Mouse (Mus musculus) liver, embryonic 16.5 days (tissue): ENCODE measurements around the gene Tubgcp2. TPM values are rescaled to one million over a fixed set of nuclear protein-coding genes. Genes with fewer than 3 reads are reported as not detected.

Experiments used
- ATAC-seq: fragments of 200-750 bp; cut with Nextera tagmentation; 2 replicates; pipeline ENCODE4 v1.8.0; 2017; ENCODE audit warnings: low read depth, mild to moderate bottlenecking, moderate number of reproducible peaks, moderate library complexity
- H3K27ac ChIP-seq: fragments of 300-500 bp; sonication (generic); 2 replicates; pipeline ENCODE4 v1.5.1; 2014; ENCODE audit warnings: mild to moderate bottlenecking, low read length
- H3K27me3 ChIP-seq: fragments of 300-500 bp; sonication (generic); 2 replicates; pipeline ENCODE4 v1.6.1; 2014; ENCODE audit warnings: low read depth, low read length, mixed read lengths; ENCODE audit not compliant: control insufficient read depth, insufficient read depth
- H3K36me3 ChIP-seq: fragments of 300-500 bp; sonication (generic); 2 replicates; pipeline ENCODE4 v1.6.1; 2014; ENCODE audit warnings: mild to moderate bottlenecking; ENCODE audit not compliant: control insufficient read depth, insufficient read depth
- H3K4me1 ChIP-seq: fragments of 300-500 bp; sonication (generic); 2 replicates; pipeline ENCODE4 v1.6.1; 2014; ENCODE audit warnings: low read depth, low read length, mixed read lengths; ENCODE audit not compliant: control insufficient read depth
- H3K4me2 ChIP-seq: fragments of 300-500 bp; sonication (generic); 2 replicates; pipeline ENCODE4 v1.6.1; 2014; ENCODE audit warnings: low read depth, low read length, mixed read lengths
- H3K4me3 ChIP-seq: fragments of 300-500 bp; sonication (generic); 2 replicates; pipeline ENCODE4 v1.5.1; 2014; ENCODE audit warnings: low read depth, mild to moderate bottlenecking, low read length
- H3K9ac ChIP-seq: fragments of 300-500 bp; sonication (generic); 2 replicates; pipeline ENCODE4 v1.6.1; 2014; ENCODE audit warnings: low read depth, low read length
- H3K9me3 ChIP-seq: fragments of 300-500 bp; sonication (generic); replicated peaks from 2 replicates; pipeline ENCODE4 v1.6.1; 2016; ENCODE audit warnings: low read length; ENCODE audit not compliant: control insufficient read depth
- WGBS: fragments of 180-500 bp; shearing (Covaris S2); extraction: QIAGEN DNeasy Blood & Tissue Kit; methylation state at CpG from one replicate; pipeline ENCODE4 v1.1.7; 2014; ENCODE audit not compliant: insufficient replicate concordance; 5-methylcytosine and 5-hydroxymethylcytosine counted together
- polyA plus RNA-seq: library from polyadenylated mRNA; unstranded; fragments of >200 nt; fragmentation: Nextera tagmentation; extraction: Ambion mirVana; gene quantifications from 2 replicates; pipeline ENCODE4 v1.2.1, GENCODE M21; 2015

Gene Tubgcp2
- polyA plus RNA-seq = 22.2 and 23.3 TPM in 2 replicates

DNA sequence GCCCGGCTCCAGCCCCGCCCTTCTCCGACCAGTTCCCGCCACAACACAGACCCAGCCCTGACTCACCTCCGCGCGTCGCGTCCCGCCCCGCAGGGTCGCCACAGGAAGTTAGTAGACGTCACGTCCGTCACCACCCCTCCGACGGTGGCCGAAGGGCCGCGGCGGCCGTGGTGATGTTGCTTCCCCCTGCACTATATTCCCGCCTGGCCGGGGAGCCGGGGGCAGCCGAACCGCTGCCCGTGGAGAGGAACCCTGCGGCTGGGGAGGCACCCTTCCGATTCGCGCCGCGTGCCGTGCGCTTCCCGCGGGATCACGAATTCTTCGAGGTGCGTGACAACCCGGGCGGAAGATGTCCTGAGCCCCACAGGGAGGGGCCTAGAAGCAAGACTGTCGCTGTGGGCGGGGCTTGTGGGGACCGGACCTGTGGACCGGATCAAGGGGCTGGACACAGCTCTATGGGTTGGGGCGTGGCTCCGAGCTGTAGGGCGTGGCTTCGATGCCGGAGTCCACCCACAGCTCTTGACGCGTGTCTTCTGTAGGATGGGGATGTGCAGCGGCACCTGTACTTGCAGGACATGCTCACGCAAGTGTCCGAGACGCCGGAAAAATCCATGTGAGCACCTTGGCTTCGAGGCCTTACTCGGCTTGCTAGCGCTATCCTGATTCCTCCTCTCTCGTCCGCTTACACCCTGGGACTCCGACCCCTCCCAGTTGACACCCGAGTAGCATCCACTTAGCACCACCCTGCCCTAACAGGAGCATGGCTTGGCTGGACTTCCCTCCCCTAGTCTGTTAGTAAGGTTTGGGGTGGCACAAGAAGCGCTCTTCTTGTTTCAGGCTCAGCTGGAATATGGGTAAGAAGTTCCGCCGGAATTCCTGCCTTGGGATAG lies at the start of gene Tubgcp2, which contains the start of gene Zfp511:
TSS of gene Tubgcp2 (minus strand) at position 389 of the 890 bp plus-strand sequence.
TSS of gene Zfp511 (plus strand) at position 111 of the 890 bp plus-strand sequence.
- 2% methylated on average over 69 of the region's 69 CpGs for WGBS
- peak within 1 kb of the TSS; percentile 88 for H3K9ac ChIP-seq
- H3K4me3 ChIP-seq = peak within 1 kb of the TSS; percentile 89
- H3K27ac ChIP-seq = peak within 1 kb of the TSS; percentile 88
- H3K4me1 ChIP-seq = peaks cover 11% of the 10 kb centered on the region
- no peaks in the 10 kb centered on the region for H3K9me3 ChIP-seq
- H3K4me2 ChIP-seq = peak within 1 kb of the TSS; percentile 92
- H3K27me3 ChIP-seq = no peaks in the 10 kb centered on the region
- peaks cover 12% of the 10 kb centered on the region for H3K36me3 ChIP-seq
- ATAC-seq = peak; percentile 98

DNA sequence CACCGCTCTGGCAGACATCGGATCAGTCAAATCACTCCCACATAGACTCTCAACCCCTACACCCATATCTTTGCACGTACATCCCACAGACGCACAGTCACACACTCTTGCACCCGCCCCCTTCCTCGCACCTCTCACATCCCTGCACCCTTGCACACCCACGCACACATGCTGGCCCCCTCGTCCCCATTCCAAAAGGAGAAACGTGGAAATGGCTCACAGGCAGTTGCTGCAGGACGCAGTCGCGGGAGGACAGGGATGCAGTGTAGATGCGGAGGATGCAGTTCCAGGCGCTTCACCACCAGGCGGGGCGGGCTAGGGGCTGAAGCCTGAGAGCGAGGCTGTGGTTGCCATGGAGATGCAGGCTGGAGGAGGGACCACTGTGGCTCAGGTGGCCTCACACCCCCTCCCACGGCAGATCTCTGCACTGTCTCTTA lies 45.8 kb upstream of the Tubgcp2 start, which contains the start of gene Caly:
TSS of gene Caly (minus strand) at position 307 of the 437 bp plus-strand sequence.
- no peak for ATAC-seq
- 9% methylated on average over 18 of the region's 18 CpGs for WGBS

DNA sequence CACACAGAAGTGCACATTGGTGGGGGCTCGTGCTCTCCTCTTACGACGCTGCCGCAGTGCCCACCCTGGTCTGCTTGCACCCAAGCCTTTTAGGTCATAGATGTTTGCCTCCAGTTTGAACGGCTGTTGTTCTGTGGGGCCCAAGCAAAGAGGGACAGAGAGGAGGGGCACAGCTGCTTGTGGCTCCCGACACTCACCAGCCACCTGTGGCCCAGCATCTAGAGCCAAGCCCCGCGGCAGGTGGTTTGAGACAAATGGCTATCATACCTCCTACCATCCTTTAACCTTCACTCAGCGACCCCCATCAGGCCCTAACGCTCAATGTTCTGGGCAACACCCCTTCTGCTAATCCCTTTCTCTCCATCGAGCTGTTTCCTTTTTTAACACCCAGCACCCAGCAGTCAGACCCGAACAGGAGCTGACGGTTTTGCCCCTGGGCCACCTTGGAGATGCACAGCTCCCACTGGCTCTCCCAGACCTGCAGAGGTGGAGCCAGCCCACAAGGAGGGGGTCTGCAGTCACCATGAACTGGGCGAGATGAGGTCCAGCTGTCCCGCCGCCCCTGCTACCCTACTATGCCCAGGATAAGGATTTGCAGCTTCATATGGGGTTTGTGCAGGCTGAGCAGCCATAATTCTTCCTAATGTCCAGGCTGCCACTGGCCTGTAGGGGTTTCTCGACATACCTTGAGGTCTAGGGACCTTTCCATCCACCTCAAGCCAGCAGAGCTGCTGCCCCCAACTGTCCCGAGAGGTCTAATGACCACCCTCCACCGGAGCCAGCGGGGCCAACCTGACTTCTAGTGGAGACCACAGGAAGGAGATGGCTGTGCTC lies 45.2 kb upstream of the Tubgcp2 start:
- 20% methylated on average over 20 of the region's 20 CpGs for WGBS
- no peak for ATAC-seq

More for the DNA sequence above, 45.8 kb upstream of the Tubgcp2 start, which contains the start of gene Caly:
- Histone ChIP-seq H3K4me3 (no peak within 1 kb of the TSS), H3K27me3 (peaks cover 31% of the 10 kb centered on the region), H3K36me3 (no peaks in the 10 kb centered on the region), H3K9me3 (no peaks in the 10 kb centered on the region), H3K4me1 (no peaks in the 10 kb centered on the region), H3K27ac (no peak within 1 kb of the TSS), H3K4me2 (no peak within 1 kb of the TSS), H3K9ac (no peak within 1 kb of the TSS)

DNA sequence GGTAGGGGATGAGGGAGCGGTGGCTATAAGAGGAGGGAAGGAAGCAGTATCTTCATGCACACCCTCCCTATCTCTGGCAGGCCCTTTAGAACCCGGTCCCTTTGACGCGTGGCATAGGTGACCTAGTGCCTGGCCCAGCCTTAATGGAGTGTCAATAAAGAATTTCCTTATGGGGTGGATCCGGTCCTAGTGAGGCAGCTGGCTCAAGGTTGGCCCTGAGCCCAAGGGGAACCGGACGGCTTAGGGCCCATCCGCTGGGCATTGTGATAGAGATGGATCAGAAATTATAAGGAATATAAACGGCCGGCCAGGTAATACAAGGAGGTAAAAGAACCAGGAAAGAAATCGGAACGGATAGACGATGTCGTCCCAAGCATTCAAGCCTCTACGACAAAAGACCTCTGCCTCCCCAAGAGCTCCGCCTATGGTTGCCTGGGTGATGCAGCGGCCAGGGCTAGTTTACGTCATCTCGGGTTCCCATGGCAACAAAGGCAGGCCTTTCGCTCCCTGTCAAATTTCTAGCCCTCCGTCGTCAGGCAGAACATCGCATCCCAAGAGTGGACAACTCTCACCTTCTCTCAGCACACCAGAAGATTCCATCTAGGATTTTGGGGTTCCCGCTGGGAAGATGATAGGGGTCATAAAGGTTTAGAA lies 44.2 kb upstream of the Tubgcp2 start:
- no peak overlapping the region for H3K27ac ChIP-seq
- no peak overlapping the region for H3K4me3 ChIP-seq
- peak; percentile 13; the same call in 1 of the 2 replicates for ATAC-seq
- no peaks in the 10 kb centered on the region for H3K36me3 ChIP-seq
- peaks cover 31% of the 10 kb centered on the region for H3K27me3 ChIP-seq
- H3K4me2 ChIP-seq = no peak overlapping the region
- WGBS = 5% methylated on average over 24 of the region's 24 CpGs
- H3K4me1 ChIP-seq = no peaks in the 10 kb centered on the region
- no peak overlapping the region for H3K9ac ChIP-seq
- H3K9me3 ChIP-seq = no peaks in the 10 kb centered on the region

More for the DNA sequence above, 45.2 kb upstream of the Tubgcp2 start:
- Histone ChIP-seq H3K27ac (no peak overlapping the region), H3K9ac (no peak overlapping the region), H3K4me1 (no peaks in the 10 kb centered on the region), H3K9me3 (no peaks in the 10 kb centered on the region), H3K27me3 (peaks cover 31% of the 10 kb centered on the region), H3K36me3 (no peaks in the 10 kb centered on the region), H3K4me2 (no peak overlapping the region), H3K4me3 (no peak overlapping the region)

DNA sequence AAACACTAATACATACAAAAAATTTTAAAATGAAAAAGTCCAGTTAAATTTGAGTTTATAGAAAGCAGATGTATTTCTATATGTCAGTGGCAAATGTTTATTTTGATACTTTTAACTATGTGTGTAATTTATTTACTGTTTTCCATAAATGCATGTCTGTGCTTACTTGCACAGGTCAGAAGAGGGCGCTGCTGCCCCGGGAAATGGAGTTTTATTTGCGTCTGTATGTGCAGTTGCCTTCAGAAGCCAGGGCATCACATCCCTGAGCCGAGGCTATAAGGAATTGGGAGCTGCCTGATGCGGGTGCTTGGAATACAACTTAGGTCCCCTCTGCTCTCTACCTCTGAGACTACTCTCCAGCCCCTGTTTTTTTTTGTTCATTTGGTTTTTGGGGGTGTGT lies 42.2 kb upstream of the Tubgcp2 start:
- no peak overlapping the region for H3K9ac ChIP-seq
- no peaks in the 10 kb centered on the region for H3K4me1 ChIP-seq
- no peaks in the 10 kb centered on the region for H3K9me3 ChIP-seq
- WGBS = 2% methylated on average over 5 of the region's 5 CpGs
- no peaks in the 10 kb centered on the region for H3K36me3 ChIP-seq
- no peak overlapping the region for H3K4me3 ChIP-seq
- ATAC-seq = no peak
- no peak overlapping the region for H3K27ac ChIP-seq
- peaks cover 31% of the 10 kb centered on the region for H3K27me3 ChIP-seq
- H3K4me2 ChIP-seq = no peak overlapping the region

DNA sequence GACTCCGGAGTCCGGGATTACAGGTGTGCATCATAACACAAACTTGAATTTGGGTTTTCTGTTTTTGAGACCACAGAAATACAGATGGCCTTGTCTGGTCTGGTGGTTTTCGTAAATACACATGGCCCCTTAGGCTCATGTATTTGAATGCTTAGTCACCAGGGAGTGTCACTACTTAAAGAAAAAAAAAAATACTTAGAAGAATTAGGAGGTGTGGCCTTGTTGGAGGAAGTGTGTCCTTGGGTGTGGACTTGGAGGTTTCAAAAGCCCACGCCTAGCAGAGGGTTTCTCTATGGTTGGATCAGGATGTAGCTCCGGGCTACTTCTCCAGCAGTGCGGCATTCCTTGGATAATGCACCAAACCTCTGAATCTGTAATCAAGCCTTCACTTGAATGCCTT lies 41.2 kb upstream of the Tubgcp2 start:
- no peaks in the 10 kb centered on the region for H3K4me1 ChIP-seq
- H3K4me2 ChIP-seq = no peak overlapping the region
- 53% methylated on average over 6 of the region's 6 CpGs for WGBS
- no peaks in the 10 kb centered on the region for H3K36me3 ChIP-seq
- peaks cover 34% of the 10 kb centered on the region for H3K27me3 ChIP-seq
- no peak overlapping the region for H3K9ac ChIP-seq
- no peak for ATAC-seq
- no peaks in the 10 kb centered on the region for H3K9me3 ChIP-seq
- no peak overlapping the region for H3K4me3 ChIP-seq
- H3K27ac ChIP-seq = no peak overlapping the region

DNA sequence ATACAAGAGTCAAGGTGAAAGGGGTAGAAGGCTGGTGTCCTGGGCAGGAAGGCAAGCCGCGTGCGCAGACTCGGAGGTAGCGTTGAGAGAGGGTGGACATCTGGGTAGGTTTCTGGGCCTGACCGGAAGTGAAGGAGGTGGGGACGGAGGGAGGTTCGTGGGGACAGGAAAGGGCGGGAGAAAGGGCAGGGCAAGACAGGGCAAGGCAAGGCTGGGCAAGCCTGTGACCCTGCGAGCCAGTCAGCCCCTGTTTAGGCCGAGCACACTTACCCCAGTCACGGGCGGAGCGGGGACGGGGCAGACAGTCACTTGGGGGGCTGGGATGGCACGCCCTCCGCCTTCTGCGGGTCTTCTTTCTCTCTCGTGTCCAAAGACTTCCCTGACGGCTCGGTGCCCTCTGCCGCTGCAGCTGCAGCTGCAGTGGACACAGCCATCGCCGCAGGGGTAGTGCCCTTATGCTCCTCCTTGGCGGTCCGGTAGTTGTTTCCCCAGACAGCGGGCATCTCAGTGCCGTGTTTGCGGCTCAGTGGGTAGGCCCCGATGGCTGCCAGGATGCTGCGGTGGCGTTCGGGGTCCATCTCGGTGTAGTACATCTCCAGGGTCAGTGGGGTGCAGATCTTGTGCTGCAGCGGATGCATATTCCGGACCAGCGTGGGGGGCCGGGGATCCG lies 33.7 kb upstream of the Tubgcp2 start:
- WGBS = 33% methylated on average over 36 of the region's 39 CpGs
- peak; percentile 50; the same call in 1 of the 2 replicates for ATAC-seq
- H3K36me3 ChIP-seq = no peaks in the 10 kb centered on the region
- peak overlapping the region; percentile 1; the same call in 1 of the 2 replicates for H3K4me3 ChIP-seq
- H3K27me3 ChIP-seq = peaks cover 2% of the 10 kb centered on the region; the same call in 1 of the 2 replicates
- H3K9ac ChIP-seq = no peak overlapping the region
- H3K4me1 ChIP-seq = no peaks in the 10 kb centered on the region
- H3K27ac ChIP-seq = no peak overlapping the region
- H3K9me3 ChIP-seq = no peaks in the 10 kb centered on the region
- H3K4me2 ChIP-seq = peak overlapping the region; percentile 26; the same call in 1 of the 2 replicates

DNA sequence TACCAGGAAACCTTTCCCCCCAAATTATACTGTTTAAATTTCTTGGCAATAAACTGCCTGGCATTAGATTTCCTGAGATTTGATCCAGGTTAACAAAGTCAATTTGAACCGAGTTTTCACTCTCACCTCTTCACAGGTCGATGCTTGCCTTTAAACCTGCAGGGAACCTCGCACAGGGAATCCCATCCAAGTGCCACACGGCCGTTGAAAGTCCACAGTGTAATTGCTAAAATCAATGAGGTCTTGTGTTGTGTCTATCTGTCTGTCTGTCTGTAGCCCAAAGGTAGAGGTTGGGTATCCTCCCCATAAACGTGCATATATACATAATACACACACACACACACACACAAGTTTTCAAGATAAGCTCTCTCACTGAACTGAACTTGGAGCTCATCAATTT lies 30.9 kb upstream of the Tubgcp2 start:
- Histone ChIP-seq H3K9ac (no peak overlapping the region), H3K4me2 (no peak overlapping the region), H3K36me3 (no peaks in the 10 kb centered on the region), H3K9me3 (no peaks in the 10 kb centered on the region), H3K4me1 (no peaks in the 10 kb centered on the region), H3K4me3 (no peak overlapping the region), H3K27ac (no peak overlapping the region), H3K27me3 (peaks cover 7% of the 10 kb centered on the region)
- ATAC-seq = no peak
- 46% methylated on average over 6 of the region's 6 CpGs for WGBS
